Mouse (Mus musculus) ovary, postnatal 36 days (tissue): ENCODE results near the gene Art2b.
"Not testable (repeated sequence)": the region's sequence is repeated elsewhere in the genome, so short reads cannot be mapped to it uniquely, and the experiment has no call there.

Experiments
- DNase-seq: peaks from one replicate; pipeline ENCODE4 v3.0.0; 2022; ENCODE audit warnings: low spot score, mixed read lengths

Gene Art2b

GRCm38 (mm10) chr7:101559393-101559792 lies 26.0 kb downstream of the Art2b start:
- not testable (repeated sequence) for DNase-seq

DNA sequence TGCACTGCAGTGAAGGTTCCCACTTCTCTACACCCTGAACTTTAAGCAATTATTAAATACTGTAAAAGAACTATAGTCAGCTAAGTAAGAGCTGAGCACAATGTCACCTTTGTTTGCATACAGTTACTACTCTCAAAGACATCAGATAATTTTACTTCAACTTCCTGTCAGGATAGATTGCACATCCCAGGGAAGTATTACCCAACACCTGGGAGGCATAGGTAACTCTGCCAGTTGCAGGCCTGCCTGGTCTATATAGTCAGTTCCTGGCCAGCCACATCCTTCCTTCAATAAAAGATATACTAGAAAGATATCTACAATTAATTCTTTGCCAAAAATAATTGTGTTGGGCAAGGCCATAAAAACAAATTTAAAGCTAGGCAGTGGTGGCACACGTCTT lies 28.0 kb downstream of the Art2b start:
- no peak for DNase-seq

GRCm38 (mm10) chr7:101555473-101555872 lies 29.9 kb downstream of the Art2b start:
- DNase-seq: not testable (repeated sequence)

GRCm38 (mm10) chr7:101551530-101551929 lies 33.9 kb downstream of the Art2b start:
- DNase-seq: no peak

DNA sequence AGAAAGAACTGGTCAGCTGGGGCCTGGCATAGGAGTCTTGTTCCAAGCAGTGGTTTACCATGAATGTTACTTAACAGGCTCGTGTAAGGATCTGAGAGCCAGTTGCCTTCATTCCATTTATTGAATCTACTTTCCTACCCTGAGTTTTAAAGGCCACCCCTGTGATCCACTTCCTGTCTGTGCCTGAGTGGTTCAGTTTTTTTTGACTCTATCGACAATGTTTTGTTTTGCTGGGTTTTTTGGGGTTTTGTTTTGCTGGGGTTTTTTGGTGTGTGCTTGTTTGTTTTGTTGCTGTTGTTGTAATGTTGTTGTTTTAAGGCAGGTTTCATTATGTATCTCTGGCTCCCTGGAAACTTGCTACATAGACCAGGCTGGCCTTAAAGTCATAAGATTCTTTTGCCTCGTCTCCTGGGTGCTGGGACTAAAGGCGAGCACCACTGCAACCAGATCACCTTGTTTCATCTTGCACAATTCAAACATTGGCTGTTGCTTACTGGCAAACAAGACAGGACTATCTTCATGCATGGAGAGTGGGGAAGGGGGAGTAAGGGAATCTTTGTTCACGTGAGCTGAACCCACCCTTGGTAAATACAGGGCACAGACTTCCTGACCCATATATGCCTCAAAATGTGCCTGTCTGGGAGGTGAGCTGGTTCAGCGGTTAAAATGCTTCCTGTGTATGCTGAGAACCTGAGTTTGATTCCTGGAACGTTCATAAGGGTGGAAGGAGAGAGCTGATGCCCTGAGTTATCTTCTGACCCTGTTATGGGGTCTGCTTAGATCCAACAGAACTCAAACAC lies 34.5 kb downstream of the Art2b start:
- no peak for DNase-seq

GRCm38 (mm10) chr7:101549266-101549665 lies 36.1 kb downstream of the Art2b start:
- DNase-seq: no peak

GRCm38 (mm10) chr7:101547651-101548050 lies 37.7 kb downstream of the Art2b start:
- DNase-seq: no peak

DNA sequence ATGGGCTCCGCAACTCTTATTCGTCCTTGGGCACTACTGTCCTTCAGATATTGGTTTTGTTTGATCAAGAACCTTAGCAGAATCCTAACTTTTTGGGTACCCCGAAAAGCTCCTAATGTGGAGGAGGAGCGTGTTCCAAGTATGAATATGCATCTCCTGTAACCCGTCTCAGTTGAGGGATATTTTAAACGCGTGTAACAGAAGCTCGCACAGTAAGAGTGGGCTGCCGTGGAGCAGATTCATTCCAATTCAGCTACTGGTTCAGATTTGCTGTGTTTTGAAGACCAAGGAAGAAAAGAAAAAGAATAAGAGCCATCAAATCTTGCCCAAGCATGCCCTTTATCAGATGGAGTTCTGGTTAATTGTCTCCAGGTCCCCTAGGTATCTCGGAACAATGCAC lies 43.7 kb downstream of the Art2b start:
- DNase-seq: no peak

- DNase-seq: peak; percentile 55
These were observed 44.3 kb downstream of the Art2b start for GRCm38 (mm10) chr7:101541132-101541531.

GRCm38 (mm10) chr7:101540684-101541083 lies 44.7 kb downstream of the Art2b start:
- no peak for DNase-seq

DNA sequence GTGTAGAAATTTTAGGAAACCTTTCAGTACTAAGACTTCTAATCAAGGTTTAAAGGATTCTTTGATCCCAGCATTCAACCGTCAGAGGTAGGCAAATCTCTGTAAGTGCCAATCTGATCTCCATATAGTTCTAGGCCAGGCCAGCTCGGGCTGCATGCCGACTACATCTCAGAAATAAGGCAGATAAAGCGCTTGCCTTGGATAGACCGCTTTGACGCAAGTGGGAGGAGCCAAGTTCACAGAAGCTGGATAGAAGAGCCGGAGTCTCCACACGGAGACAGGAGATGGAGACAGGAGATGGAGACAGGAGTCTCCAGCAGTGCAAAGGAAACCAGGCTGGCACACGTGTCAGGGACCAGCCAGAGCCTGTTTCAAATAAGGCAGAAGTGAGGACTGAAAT lies 45.6 kb downstream of the Art2b start:
- DNase-seq: no peak

GRCm38 (mm10) chr7:101538141-101538933 lies 47.1 kb downstream of the Art2b start:
- no peak for DNase-seq

GRCm38 (mm10) chr7:101537541-101537940 lies 47.9 kb downstream of the Art2b start:
- no peak for DNase-seq

DNA sequence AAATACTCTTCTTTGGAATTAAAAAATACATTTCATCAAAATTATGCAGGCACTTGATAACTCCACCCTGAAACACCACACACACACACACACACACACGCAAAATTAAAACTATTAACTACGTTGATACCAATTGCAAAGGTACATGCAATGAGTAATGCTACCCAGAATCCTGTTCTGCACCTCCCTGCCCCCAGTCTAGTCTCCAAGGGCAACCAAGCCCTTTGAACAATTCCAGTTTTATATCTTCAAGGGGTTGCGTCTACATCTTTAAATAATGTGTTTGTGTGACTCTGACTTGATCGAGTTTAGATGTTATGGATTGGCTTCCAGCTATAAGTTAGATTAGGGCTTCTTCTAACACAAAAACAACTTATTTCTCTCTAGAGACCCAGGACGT lies 49.9 kb downstream of the Art2b start:
- DNase-seq: no peak

- no peak for DNase-seq
These were observed 50.3 kb downstream of the Art2b start for GRCm38 (mm10) chr7:101535102-101535501.

GRCm38 (mm10) chr7:101534428-101534827 lies 51.0 kb downstream of the Art2b start:
- DNase-seq: no peak
